ENCODE assay signal across 25 mouse cellular contexts in genomic region chr11:116685729-116686128, GRCm38 (mm10). TPM values are rescaled to one million over a fixed set of nuclear protein-coding genes. Genes with fewer than 3 reads are reported as not detected.
DNase-seq lines count a peak whose midpoint lies in the region; ATAC-seq lines count a peak whose summit lies in the region.
"Had no signal": no experiment of that assay in that cellular context is flagged by ENCODE, and none has a peak within 500 bp of the region (broad histone marks: within the 10 kb centered on the region; RNA-seq: fewer than 3 reads in every experiment).

No protein-coding gene starts in this region.

- H3K27me3 ChIP-seq in hindbrain, embryonic 10.5 days (ENCODE audit: insufficient read depth, poor library complexity, severe bottlenecking) = no peaks in the 10 kb centered on the region
- no peaks in the 10 kb centered on the region for H3K27me3 ChIP-seq in hindbrain, embryonic 11.5 days (ENCODE audit: control insufficient read depth, insufficient read depth, low read length)
- no peaks in the 10 kb centered on the region for H3K27me3 ChIP-seq in kidney, embryonic 14.5 days (ENCODE audit: control insufficient read depth, insufficient read depth, low read length)
- H3K27me3 ChIP-seq: CH12.LX; embryonic facial prominence, embryonic 12.5 days; Patski had no signal

- 63% methylated on average over 9 of the region's 9 CpGs for WGBS in hindbrain, embryonic 10.5 days
- 74% methylated on average over 9 of the region's 9 CpGs for WGBS in hindbrain, embryonic 11.5 days
- WGBS in kidney, embryonic 14.5 days = 59% methylated on average over 9 of the region's 9 CpGs

- DNase-seq in hindbrain, embryonic 10.5 days (ENCODE audit: low spot score) = no peak
- DNase-seq in hindbrain, embryonic 11.5 days (ENCODE audit: low spot score) = no peak
- DNase-seq in kidney, adult 18-20 months = peak; percentile 45
- DNase-seq in kidney, adult 9 months = peak; percentile 66
- DNase-seq in kidney, postnatal 4 days = no peak
- peak; percentile 40 to 84 for DNase-seq in kidney, postnatal 25 days
- no peak for DNase-seq in spleen, postnatal 10 days (ENCODE audit: low spot score in 2 of 2)
- DNase-seq: adrenal gland, adult 8-10 months; adrenal gland, postnatal 14 days; adrenal gland, postnatal 36 days; B cell, adult 2 months; cerebellum, adult 11-12 months; cerebellum, adult 2 months; cerebellum, adult 9-10 months; cerebellum, postnatal 10 days; cerebellum, postnatal 25 days had no signal

- H3K27ac ChIP-seq in hindbrain, embryonic 10.5 days = 0 out of 2 replicates have a peak overlapping the region, but pooled peaks have one; percentile 5
- H3K27ac ChIP-seq in hindbrain, embryonic 11.5 days (ENCODE audit: low read depth, low read length) = no peak overlapping the region
- no peak overlapping the region for H3K27ac ChIP-seq in kidney, embryonic 14.5 days (ENCODE audit: low read depth, low read length)
- H3K27ac ChIP-seq: embryonic facial prominence, embryonic 10.5 days; embryonic facial prominence, embryonic 12.5 days had no signal

- H3K4me2 ChIP-seq in hindbrain, embryonic 11.5 days (replicated peaks; ENCODE audit: low read depth, low read length) = no peak overlapping the region
- no peak overlapping the region for H3K4me2 ChIP-seq in kidney, embryonic 14.5 days (replicated peaks; ENCODE audit: low read depth, low read length)
- H3K4me2 ChIP-seq: embryonic facial prominence, embryonic 12.5 days had no signal

- peaks cover 13% of the 10 kb centered on the region; the same call in 1 of the 2 replicates for H3K4me1 ChIP-seq in hindbrain, embryonic 10.5 days (replicated peaks)
- H3K4me1 ChIP-seq in hindbrain, embryonic 11.5 days (replicated peaks; ENCODE audit: control insufficient read depth, insufficient read depth, low read length) = no peaks in the 10 kb centered on the region
- peaks cover 12% of the 10 kb centered on the region; the same call in 1 of the 2 replicates for H3K4me1 ChIP-seq in kidney, embryonic 14.5 days (ENCODE audit: control insufficient read depth, insufficient read depth, low read length)
- H3K4me1 ChIP-seq: embryonic facial prominence, embryonic 12.5 days had no signal

- H3K4me3 ChIP-seq in hindbrain, embryonic 10.5 days = no peak overlapping the region
- no peak overlapping the region for H3K4me3 ChIP-seq in hindbrain, embryonic 11.5 days (ENCODE audit: low read depth, low read length)
- no peak overlapping the region for H3K4me3 ChIP-seq in kidney, embryonic 14.5 days (ENCODE audit: low read length)
- H3K4me3 ChIP-seq: embryonic facial prominence, embryonic 10.5 days; embryonic facial prominence, embryonic 12.5 days had no signal

- peaks cover 52% of the 10 kb centered on the region for H3K36me3 ChIP-seq in hindbrain, embryonic 10.5 days
- H3K36me3 ChIP-seq in hindbrain, embryonic 11.5 days (ENCODE audit: control insufficient read depth, insufficient read depth, low read length) = no peaks in the 10 kb centered on the region
- peaks cover 14% of the 10 kb centered on the region; the same call in 1 of the 2 replicates for H3K36me3 ChIP-seq in kidney, embryonic 14.5 days (ENCODE audit: control insufficient read depth, insufficient read depth, low read length)

- no peak overlapping the region for H3K9ac ChIP-seq in hindbrain, embryonic 11.5 days (ENCODE audit: low read depth, low read length)
- no peak overlapping the region for H3K9ac ChIP-seq in kidney, embryonic 14.5 days (ENCODE audit: low read depth, low read length)
- H3K9ac ChIP-seq: embryonic facial prominence, embryonic 12.5 days had no signal

- no peaks in the 10 kb centered on the region for H3K9me3 ChIP-seq in hindbrain, embryonic 10.5 days
- H3K9me3 ChIP-seq in hindbrain, embryonic 11.5 days (ENCODE audit: control insufficient read depth, low read length) = no peaks in the 10 kb centered on the region
- H3K9me3 ChIP-seq in kidney, embryonic 14.5 days (ENCODE audit: control insufficient read depth, low read length) = no peaks in the 10 kb centered on the region
- H3K9me3 ChIP-seq: embryonic facial prominence, embryonic 10.5 days; embryonic facial prominence, embryonic 12.5 days; G1E had no signal

- no peak for ATAC-seq in hindbrain, embryonic 11.5 days (ENCODE audit: low FRiP score)
- no peak for ATAC-seq in kidney, embryonic 14.5 days (ENCODE audit: low FRiP score, low TSS enrichment)
- ATAC-seq: activated CD4-positive, CD25-positive, alpha-beta regulatory T cell, adult 4 months; CD4-positive, CD25-positive, alpha-beta regulatory T cell, adult 4 months; forebrain, embryonic 14.5 days; Patski had no signal

RNA-seq across cellular contexts. Expression of gene Cygb, which starts 31.6 kb away (rescaled TPM):
- 3.5 and 3.8 TPM in 2 replicates for polyA plus RNA-seq in hindbrain, embryonic 10.5 days (2016; fragmentation: Nextera tagmentation; extraction: Ambion mirVana)
- 2.4 and 2.8 TPM in 2 replicates for polyA plus RNA-seq in hindbrain, embryonic 11.5 days (2014; fragmentation: Nextera tagmentation; extraction: Ambion mirVana)
- polyA plus RNA-seq in kidney, embryonic 14.5 days (2014; fragmentation: Nextera tagmentation; extraction: Ambion mirVana) = 11.0 and 11.3 TPM in 2 replicates
- polyA plus RNA-seq: activated CD4-positive, CD25-positive, alpha-beta regulatory T cell, adult 4 months; CD4-positive, CD25-positive, alpha-beta regulatory T cell, adult 4 months had no signal

RNA-seq across cellular contexts. Expression of gene Prcd, which starts 32.4 kb away (rescaled TPM):
- polyA plus RNA-seq in hindbrain, embryonic 10.5 days (2016; fragmentation: Nextera tagmentation; extraction: Ambion mirVana) = 0.47 and 1.2 TPM in 2 replicates
- 0.32 and 0.43 TPM in 2 replicates for polyA plus RNA-seq in hindbrain, embryonic 11.5 days (2014; fragmentation: Nextera tagmentation; extraction: Ambion mirVana)
- 1.1 and 1.4 TPM in 2 replicates for polyA plus RNA-seq in kidney, embryonic 14.5 days (2014; fragmentation: Nextera tagmentation; extraction: Ambion mirVana)
- polyA plus RNA-seq: activated CD4-positive, CD25-positive, alpha-beta regulatory T cell, adult 4 months; CD4-positive, CD25-positive, alpha-beta regulatory T cell, adult 4 months had no signal

RNA-seq across cellular contexts. Expression of gene Rhbdf2, which starts 58.9 kb away (rescaled TPM):
- polyA plus RNA-seq in hindbrain, embryonic 10.5 days (2016; fragmentation: Nextera tagmentation; extraction: Ambion mirVana) = 3.8 and 6.6 TPM in 2 replicates
- 2.1 and 2.7 TPM in 2 replicates for polyA plus RNA-seq in hindbrain, embryonic 11.5 days (2014; fragmentation: Nextera tagmentation; extraction: Ambion mirVana)
- 5.4 and 7.2 TPM in 2 replicates for polyA plus RNA-seq in kidney, embryonic 14.5 days (2014; fragmentation: Nextera tagmentation; extraction: Ambion mirVana)

Comparison
In these comparisons a context has a peak if more than half of its experiments do, and no peak if none do; other contexts are left out.
1. DNase-seq: peak in kidney, adult 18-20 months (single experiment), kidney, adult 9 months (single experiment) and kidney, postnatal 25 days (2 of 2); none in hindbrain, embryonic 10.5 days (single experiment), hindbrain, embryonic 11.5 days (single experiment), kidney, postnatal 4 days (0 of 2) and spleen, postnatal 10 days (0 of 2).